Mouse (Mus musculus) thymus, adult 2 months (tissue): ENCODE results near the gene Cox7a2. TPM values are rescaled to one million over a fixed set of nuclear protein-coding genes. Genes with fewer than 3 reads are reported as not detected.

Experiments
- DNase-seq: peaks from one replicate; pipeline ENCODE4 v3.0.0; 2021
- H3K27ac ChIP-seq: fragments of 200-500 bp; 2 replicates; pipeline ENCODE4 v1.5.1; 2012; ENCODE audit warnings: low read length, control low read depth; ENCODE audit not compliant: control insufficient read depth, insufficient read depth
- H3K27me3 ChIP-seq: fragments of 200-500 bp; 2 replicates; pipeline ENCODE4 v1.6.1; 2012; ENCODE audit warnings: mild to moderate bottlenecking, low read length, moderate library complexity, mixed read lengths; ENCODE audit not compliant: control insufficient read depth, insufficient read depth
- H3K36me3 ChIP-seq: fragments of 200-500 bp; 2 replicates; pipeline ENCODE4 v1.6.1; 2012; ENCODE audit warnings: mild to moderate bottlenecking, low read length, moderate library complexity; ENCODE audit not compliant: control insufficient read depth, insufficient read depth
- H3K4me1 ChIP-seq: fragments of 200-500 bp; replicated peaks from 2 replicates; pipeline ENCODE4 v1.6.1; 2012; ENCODE audit warnings: low read length; ENCODE audit not compliant: control insufficient read depth, insufficient read depth
- H3K4me3 ChIP-seq: fragments of 200-500 bp; 2 replicates; pipeline ENCODE4 v1.5.1; 2012; ENCODE audit warnings: mild to moderate bottlenecking, low read length, control low read depth, moderate library complexity; ENCODE audit not compliant: control insufficient read depth, insufficient read depth
- CTCF ChIP-seq: fragments of 200-500 bp; IDR thresholded peaks from 2 replicates; pipeline ENCODE4 v1.5.1; 2012; ENCODE audit warnings: mild to moderate bottlenecking, control low read depth, low read length, moderate library complexity, borderline replicate concordance; ENCODE audit not compliant: control insufficient read depth, poor library complexity, insufficient read depth; ENCODE audit errors: extremely low read depth
- POLR2A ChIP-seq: fragments of 200-500 bp; IDR thresholded peaks from 2 replicates; pipeline ENCODE4 v1.6.1; 2012; ENCODE audit warnings: mild to moderate bottlenecking, low read length, control low read depth, moderate library complexity; ENCODE audit not compliant: control insufficient read depth, poor library complexity, insufficient read depth; ENCODE audit errors: extremely low read depth
- WGBS: fragments of 180-500 bp; shearing (Covaris S2); methylation state at CpG from one replicate; pipeline ENCODE4 v1.1.7; 2018; 5-methylcytosine and 5-hydroxymethylcytosine counted together
- polyA plus RNA-seq: library from polyadenylated mRNA; depleted of rRNA; stranded (reverse); fragments of >200 nt; gene quantifications from 2 replicates; pipeline ENCODE4 v1.2.3, GENCODE M21; 2012

The Cox7a2 gene
- polyA plus RNA-seq, 1 experiment, result 213 TPM

- 16% methylated on average over 1 of the region's 1 CpGs for WGBS
- Histone ChIP-seq H3K4me1 (peaks cover 6% of the 10 kb centered on the region), H3K27ac (peak overlapping the region; percentile 55), H3K4me3 (no peak overlapping the region), H3K27me3 (no peaks in the 10 kb centered on the region), H3K36me3 (no peaks in the 10 kb centered on the region)
- peak; percentile 18 for DNase-seq
- TF ChIP-seq POLR2A (no peak), CTCF (no peak)
Observed at GRCm38 (mm10) chr9:79795076-79795475, 35.4 kb upstream of the Cox7a2 start.

- whole genome bisulfite sequencing, result under 1% methylated on average over 91 of the region's 91 CpGs
- DNase-seq, result peak; percentile 86
Observed at GRCm38 (mm10) chr9:79792841-79793835, 33.5 kb upstream of the Cox7a2 start, which contains the start of gene Tmem30a. TSS of gene Tmem30a (minus strand) at chr9:79793507.

DNA sequence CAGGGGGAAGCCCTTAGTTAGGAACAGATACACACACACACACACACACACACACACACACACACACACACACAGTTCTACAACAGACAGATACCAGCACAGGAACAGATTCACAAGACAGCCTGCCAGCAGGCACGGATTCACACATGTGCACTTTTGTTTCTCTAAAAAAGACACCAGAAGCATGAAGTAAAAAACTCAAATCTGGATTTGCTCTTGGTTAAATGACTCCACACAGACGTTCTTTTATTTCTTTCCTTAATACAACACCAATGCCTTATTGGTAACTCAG, 26.1 kb upstream of the Cox7a2 start:
- no peak overlapping the region for H3K27ac ChIP-seq
- DNase-seq, result no peak
- 0 out of 2 replicates have a peak, but pooled peaks cover 3% of the 10 kb centered on the region for H3K4me1 ChIP-seq
- no peak overlapping the region for H3K4me3 ChIP-seq
- 85% methylated on average over 2 of the region's 2 CpGs for WGBS
- H3K27me3 ChIP-seq, result no peaks in the 10 kb centered on the region
- no peaks in the 10 kb centered on the region for H3K36me3 ChIP-seq
- no peak for TF ChIP-seq CTCF
- no peak for TF ChIP-seq POLR2A

More at GRCm38 (mm10) chr9:79792841-79793835, 33.5 kb upstream of the Cox7a2 start, which contains the start of gene Tmem30a:
- Histone ChIP-seq H3K27ac (peak within 1 kb of the TSS; percentile 77), H3K4me3 (peak within 1 kb of the TSS; percentile 68), H3K36me3 (no peaks in the 10 kb centered on the region), H3K27me3 (no peaks in the 10 kb centered on the region), H3K4me1 (peaks cover 9% of the 10 kb centered on the region)
- TF ChIP-seq POLR2A, result peak; percentile 74
- no peak for TF ChIP-seq CTCF

GRCm38 (mm10) chr9:79784934-79785793, 25.5 kb upstream of the Cox7a2 start:
- no peak overlapping the region for H3K27ac ChIP-seq
- 84% methylated on average over 2 of the region's 2 CpGs for WGBS
- TF ChIP-seq POLR2A, result no peak
- TF ChIP-seq CTCF, result no peak
- no peak for DNase-seq
- H3K4me1 ChIP-seq, result 0 out of 2 replicates have a peak, but pooled peaks cover 3% of the 10 kb centered on the region
- no peaks in the 10 kb centered on the region for H3K36me3 ChIP-seq
- no peaks in the 10 kb centered on the region for H3K27me3 ChIP-seq
- H3K4me3 ChIP-seq, result no peak overlapping the region

DNA sequence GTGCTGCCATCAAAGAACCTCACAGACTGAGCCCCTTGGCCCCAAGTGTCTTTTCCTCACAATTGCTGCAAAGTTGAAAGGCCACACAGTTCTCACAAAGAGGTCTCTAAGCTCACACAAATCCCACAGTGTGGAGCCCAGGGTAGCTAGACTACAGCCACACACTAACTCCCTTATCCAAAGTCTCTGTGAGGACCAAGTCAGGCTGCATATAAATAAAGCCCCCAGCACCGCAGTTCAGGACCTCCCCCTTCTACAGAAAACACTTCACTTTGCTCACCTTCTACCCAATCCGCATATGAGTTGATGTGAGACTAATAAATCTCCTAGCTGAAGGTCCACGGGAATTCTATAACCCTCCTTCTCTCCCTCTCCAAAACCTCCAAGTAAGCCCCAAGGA, 24.8 kb upstream of the Cox7a2 start:
- Histone ChIP-seq H3K4me1 (0 out of 2 replicates have a peak, but pooled peaks cover 3% of the 10 kb centered on the region), H3K27ac (no peak overlapping the region), H3K36me3 (no peaks in the 10 kb centered on the region), H3K4me3 (no peak overlapping the region), H3K27me3 (no peaks in the 10 kb centered on the region)
- DNase-seq, result no peak
- 81% methylated on average over 3 of the region's 3 CpGs for WGBS
- TF ChIP-seq CTCF (no peak), POLR2A (no peak)

DNA sequence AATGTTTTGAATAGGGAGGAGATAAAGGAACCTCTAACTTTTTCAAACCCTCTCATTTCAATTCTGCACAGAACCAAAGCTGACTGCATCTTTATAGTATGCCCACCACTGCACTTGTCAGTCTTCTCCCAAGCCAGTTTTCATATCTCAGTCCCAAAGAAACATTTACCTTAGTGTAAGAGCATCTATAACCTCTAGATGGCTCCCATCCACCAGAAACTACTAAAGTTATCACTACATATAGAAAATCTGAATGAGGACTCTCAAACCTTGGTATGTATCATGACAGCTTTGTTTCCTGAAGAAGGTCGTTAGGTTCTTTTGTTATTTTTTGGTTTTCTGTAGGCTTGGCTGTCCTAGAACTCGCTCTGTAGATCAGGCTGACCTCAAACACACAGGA, 19.7 kb upstream of the Cox7a2 start:
- 65% methylated on average over 2 of the region's 2 CpGs for WGBS
- TF ChIP-seq CTCF, result no peak
- TF ChIP-seq POLR2A, result no peak
- Histone ChIP-seq H3K36me3 (peaks cover 4% of the 10 kb centered on the region; the same call in 1 of the 2 replicates), H3K4me3 (no peak overlapping the region), H3K4me1 (no peaks in the 10 kb centered on the region), H3K27ac (no peak overlapping the region), H3K27me3 (no peaks in the 10 kb centered on the region)
- DNase-seq, result no peak
